Mouse (Mus musculus): ENCODE measurements around the gene Crybb3. TPM values are rescaled to one million over a fixed set of nuclear protein-coding genes. Genes with fewer than 3 reads are reported as not detected.

Crybb3 gene
- polyA plus RNA-seq, 2 experiments, result 0.67 to 4.6 TPM

GRCm38 (mm10) chr5:113026706-113027105, 54.7 kb downstream of the Crybb3 start:
- TF ChIP-seq POLR2A (IDR thresholded peaks at IDR 0.05; ENCODE audit: borderline replicate concordance, extremely low read depth, insufficient read depth, insufficient read length), result no peak
- no peaks in the 10 kb centered on the region for H3K27me3 ChIP-seq (ENCODE audit: control insufficient read depth, insufficient read depth, low read length)
- DNase-seq (ENCODE audit: low spot score), result no peak
- no peak overlapping the region for H3K4me2 ChIP-seq (replicated peaks; ENCODE audit: low read depth, low read length, severe bottlenecking)
- no peaks in the 10 kb centered on the region for H3K36me3 ChIP-seq (ENCODE audit: control insufficient read depth, insufficient read depth, low read length)
- H3K4me1 ChIP-seq (ENCODE audit: control insufficient read depth, insufficient read depth, low read length), result peaks cover 5% of the 10 kb centered on the region; the same call in 1 of the 2 replicates
- WGBS, result 73% methylated on average over 5 of the region's 5 CpGs
- ATAC-seq (ENCODE audit: low FRiP score, low read depth), result no peak
- H3K4me3 ChIP-seq (replicated peaks; ENCODE audit: low read length), result no peak overlapping the region
- no peak overlapping the region for H3K9ac ChIP-seq (ENCODE audit: low read depth, low read length, severe bottlenecking)
- no peaks in the 10 kb centered on the region for H3K9me3 ChIP-seq (ENCODE audit: control insufficient read depth, low read length)
- no peak overlapping the region for H3K27ac ChIP-seq (replicated peaks; ENCODE audit: low read depth, low read length)

Other genes with a start within 250 kb of the Crybb3 start
- 4.9 and 6.5 TPM in 2 replicates for gene Myo18b, start 185.2 kb downstream of the Crybb3 start, polyA plus RNA-seq (2012; rRNA removed)
- 2.7 and 3.7 TPM in 2 replicates for gene Myo18b, start 185.2 kb downstream of the Crybb3 start, polyA plus RNA-seq (2014; fragmentation: Nextera tagmentation; extraction: Ambion mirVana)
- 13.1 and 14.6 TPM in 2 replicates for gene Grk3, start 65.8 kb downstream of the Crybb3 start, polyA plus RNA-seq (2012; rRNA removed)
- gene Grk3, start 65.8 kb downstream of the Crybb3 start, polyA plus RNA-seq (2014; fragmentation: Nextera tagmentation; extraction: Ambion mirVana), result 7.5 and 9.6 TPM in 2 replicates
- not detected in 2 replicates for gene Crybb2, start 11.5 kb downstream of the Crybb3 start, polyA plus RNA-seq (2012; rRNA removed)
- not detected in 2 replicates for gene Crybb2, start 11.5 kb downstream of the Crybb3 start, polyA plus RNA-seq (2014; fragmentation: Nextera tagmentation; extraction: Ambion mirVana)
- gene 2900026A02Rik, start 139.7 kb upstream of the Crybb3 start, polyA plus RNA-seq (2012; rRNA removed), result 13.6 and 14.5 TPM in 2 replicates
- gene 2900026A02Rik, start 139.7 kb upstream of the Crybb3 start, polyA plus RNA-seq (2014; fragmentation: Nextera tagmentation; extraction: Ambion mirVana), result 7.0 and 7.1 TPM in 2 replicates
- gene Tmem211, start 145.3 kb upstream of the Crybb3 start, polyA plus RNA-seq (2012; rRNA removed), result 0.09 and 0.18 TPM in 2 replicates
- not detected in 2 replicates for gene Tmem211, start 145.3 kb upstream of the Crybb3 start, polyA plus RNA-seq (2014; fragmentation: Nextera tagmentation; extraction: Ambion mirVana)
- gene Sgsm1, start 229.2 kb upstream of the Crybb3 start, polyA plus RNA-seq (2012; rRNA removed), result 2.7 and 3.3 TPM in 2 replicates
- gene Sgsm1, start 229.2 kb upstream of the Crybb3 start, polyA plus RNA-seq (2014; fragmentation: Nextera tagmentation; extraction: Ambion mirVana), result 0.94 and 1.2 TPM in 2 replicates